In genomic region chr3:158375885-158376284, GRCm38 (mm10) we compare ENCODE assay signal across 8 mouse cellular contexts.
DNase-seq lines count a peak whose midpoint lies in the region; ATAC-seq and TF ChIP-seq lines count a peak whose summit lies in the region.
"Had no signal": no experiment of that assay in that cellular context is flagged by ENCODE, and none has a peak within 500 bp of the region (broad histone marks: within the 10 kb centered on the region; RNA-seq: fewer than 3 reads in every experiment).

No protein-coding gene starts in this region.

- no peak for TF ChIP-seq POLR2A in MEL (IDR thresholded peaks at IDR 0.05; ENCODE audit: control insufficient read depth in 1 of 2, insufficient read depth in 1 of 2, low read depth in 1 of 2, low read length in 2 of 2, poor library complexity in 1 of 2)
- no peak for TF ChIP-seq POLR2A in bone marrow macrophage, adult 2 months (IDR thresholded peaks at IDR 0.05; ENCODE audit: borderline replicate concordance, low read depth, low read length)

- no peak for DNase-seq in left cerebral cortex, adult 2 months (ENCODE audit: extremely low spot score in 1 of 2, low spot score in 2 of 2)
- no peak for DNase-seq in left cerebral cortex, adult 11 months (ENCODE audit: low spot score)
- peak; percentile 39 for DNase-seq in MEL (ENCODE audit: low read depth, low spot score)
- DNase-seq in stomach, postnatal 0 days (ENCODE audit: low spot score), result peak; percentile 37
- DNase-seq in urinary bladder, adult 18-20 months (ENCODE audit: low spot score in 2 of 2), result no peak

- no peaks in the 10 kb centered on the region for H3K79me2 ChIP-seq in MEL (ENCODE audit: control insufficient read depth, insufficient read depth, low read length, poor library complexity)

- no peaks in the 10 kb centered on the region for H3K27me3 ChIP-seq in MEL (ENCODE audit: control insufficient read depth in 1 of 2, insufficient read depth in 2 of 2, low read length in 2 of 2)
- H3K27me3 ChIP-seq in hindbrain, embryonic 12.5 days, result no peaks in the 10 kb centered on the region
- H3K27me3 ChIP-seq in stomach, postnatal 0 days (ENCODE audit: control insufficient read depth, insufficient read depth, low read length), result no peaks in the 10 kb centered on the region

- H3K36me3 ChIP-seq in MEL (ENCODE audit: control insufficient read depth in 1 of 2, insufficient read depth in 2 of 2, low read length in 2 of 2), result no peaks in the 10 kb centered on the region
- H3K36me3 ChIP-seq in hindbrain, embryonic 12.5 days, result no peaks in the 10 kb centered on the region
- H3K36me3 ChIP-seq in stomach, postnatal 0 days (ENCODE audit: control insufficient read depth, insufficient read depth, low read length), result no peaks in the 10 kb centered on the region

- no peak overlapping the region for H3K4me2 ChIP-seq in hindbrain, embryonic 12.5 days (replicated peaks)
- H3K4me2 ChIP-seq in stomach, postnatal 0 days (replicated peaks; ENCODE audit: low read depth), result no peak overlapping the region

- H3K4me1 ChIP-seq in MEL (ENCODE audit: control insufficient read depth in 1 of 2, insufficient read depth in 2 of 2, low read length in 2 of 2), result no peaks in the 10 kb centered on the region
- no peaks in the 10 kb centered on the region for H3K4me1 ChIP-seq in bone marrow macrophage, adult 2 months (ENCODE audit: control insufficient read depth, insufficient read depth, low read length)
- H3K4me1 ChIP-seq in hindbrain, embryonic 12.5 days, result no peaks in the 10 kb centered on the region
- H3K4me1 ChIP-seq in stomach, postnatal 0 days (replicated peaks; ENCODE audit: control insufficient read depth, insufficient read depth), result no peaks in the 10 kb centered on the region

- TF ChIP-seq RAD21 in MEL (IDR thresholded peaks at IDR 0.05; ENCODE audit: low read depth, low read length), result peak; percentile 47

- intact Hi-C loops in left cerebral cortex, adult 2 months (cut with DNase I), result no loop called here

- H3K27ac ChIP-seq in left cerebral cortex, adult 2 months, result no peak overlapping the region
- no peak overlapping the region for H3K27ac ChIP-seq in MEL (ENCODE audit: control insufficient read depth, low read depth, low read length)
- H3K27ac ChIP-seq in bone marrow macrophage, adult 2 months (ENCODE audit: insufficient read depth, low read depth, low read length), result no peak overlapping the region
- H3K27ac ChIP-seq in hindbrain, embryonic 12.5 days, result no peak overlapping the region
- H3K27ac ChIP-seq in stomach, postnatal 0 days (replicated peaks), result no peak overlapping the region
- H3K27ac ChIP-seq: macrophage had no signal

- 12% methylated on average over 1 of the region's 1 CpGs for WGBS in hindbrain, embryonic 12.5 days
- WGBS in stomach, postnatal 0 days, result 7% methylated on average over 1 of the region's 1 CpGs

- no peak for TF ChIP-seq EP300 in MEL (IDR thresholded peaks at IDR 0.05; ENCODE audit: low read depth in 1 of 2, low read length in 2 of 2)
- TF ChIP-seq EP300 in stomach, postnatal 0 days (optimal IDR thresholded peaks at IDR 0.05), result no peak

- no peaks in the 10 kb centered on the region for H3K9me3 ChIP-seq in MEL (replicated peaks; ENCODE audit: insufficient read depth, low read length)
- H3K9me3 ChIP-seq in hindbrain, embryonic 12.5 days (replicated peaks), result no peaks in the 10 kb centered on the region
- H3K9me3 ChIP-seq in stomach, postnatal 0 days (ENCODE audit: control insufficient read depth, low read length), result no peaks in the 10 kb centered on the region

- H3K9ac ChIP-seq in MEL (ENCODE audit: control insufficient read depth, low read depth, low read length, poor library complexity, severe bottlenecking), result no peak overlapping the region
- H3K9ac ChIP-seq in hindbrain, embryonic 12.5 days, result no peak overlapping the region
- H3K9ac ChIP-seq in stomach, postnatal 0 days (ENCODE audit: low read length), result no peak overlapping the region

- ATAC-seq in hindbrain, embryonic 12.5 days (ENCODE audit: low FRiP score), result peak; percentile 52; the same call in 1 of the 2 replicates
- no peak for ATAC-seq in stomach, postnatal 0 days (ENCODE audit: low FRiP score, low TSS enrichment)

- H3K4me3 ChIP-seq in left cerebral cortex, adult 2 months, result no peak overlapping the region
- H3K4me3 ChIP-seq in MEL (ENCODE audit: control insufficient read depth in 1 of 2, insufficient read depth in 1 of 2, low read depth in 2 of 2, low read length in 2 of 2), result no peak overlapping the region
- H3K4me3 ChIP-seq in bone marrow macrophage, adult 2 months (ENCODE audit: insufficient read depth, low read length), result no peak overlapping the region
- no peak overlapping the region for H3K4me3 ChIP-seq in hindbrain, embryonic 12.5 days
- H3K4me3 ChIP-seq in stomach, postnatal 0 days (ENCODE audit: low read depth, low read length), result no peak overlapping the region

- peak; percentile 49 for TF ChIP-seq CTCF in left cerebral cortex, adult 2 months (IDR thresholded peaks at IDR 0.05)
- TF ChIP-seq CTCF in MEL (IDR thresholded peaks at IDR 0.05 in 2 of 3, conservative IDR thresholded peaks at IDR 0.05 in 1 of 3; ENCODE audit: control insufficient read depth in 1 of 3, insufficient read depth in 1 of 3, low read depth in 2 of 3, low read length in 3 of 3, poor library complexity in 1 of 3, severe bottlenecking in 1 of 3), result peak in 2 of 3 experiments; percentile 52 to 61; a peak in 4 of 6 replicates
- TF ChIP-seq CTCF in bone marrow macrophage, adult 2 months (IDR thresholded peaks at IDR 0.05; ENCODE audit: low read depth, low read length), result peak; percentile 61; the same call in 1 of the 2 replicates
- peak; percentile 69 for TF ChIP-seq CTCF in stomach, postnatal 0 days (IDR thresholded peaks at IDR 0.05; ENCODE audit: low read depth)

TF ChIP-seq in MEL, 35 proteins besides CTCF, POLR2A, EP300 and RAD21:
- peak; percentile 58 for TF ChIP-seq SMC3 (IDR thresholded peaks at IDR 0.05; ENCODE audit: low read depth, low read length)
- no peak for TF ChIP-seq ZMIZ1 (IDR thresholded peaks at IDR 0.05; ENCODE audit: low read depth, low read length)
- TF ChIP-seq ZC3H11A (IDR thresholded peaks at IDR 0.05; ENCODE audit: low read depth, low read length), result peak; percentile 36; the same call in 1 of the 2 replicates

Comparison
In these comparisons a context has a peak if more than half of its experiments do, and no peak if none do; other contexts are left out.
1. DNase-seq: peak in MEL (single experiment) and stomach, postnatal 0 days (single experiment); none in left cerebral cortex, adult 2 months (0 of 2), left cerebral cortex, adult 11 months (single experiment) and urinary bladder, adult 18-20 months (0 of 2).
2. Peak in every context shown above with its lines, with median percentiles within 50 percentile points of each other: CTCF ChIP-seq.